Mouse (Mus musculus) intestine, embryonic 16.5 days (tissue): ENCODE data around the gene Grk2. TPM values are rescaled to one million over a fixed set of nuclear protein-coding genes. Genes with fewer than 3 reads are reported as not detected.

Source experiments
- ATAC-seq: fragments of 200-750 bp; cut with Nextera tagmentation; 2 replicates; pipeline ENCODE4 v1.8.0; 2017; ENCODE audit warnings: moderate TSS enrichment, moderate library complexity
- H3K27ac ChIP-seq: fragments of 300-500 bp; sonication (generic); 2 replicates; pipeline ENCODE4 v1.5.1; 2014; ENCODE audit warnings: mild to moderate bottlenecking, low read length
- H3K27me3 ChIP-seq: fragments of 300-500 bp; sonication (generic); replicated peaks from 2 replicates; pipeline ENCODE4 v1.6.1; 2014; ENCODE audit warnings: low read length, control low read depth, mixed read lengths; ENCODE audit not compliant: control insufficient read depth, insufficient read depth
- H3K36me3 ChIP-seq: fragments of 300-500 bp; sonication (generic); 2 replicates; pipeline ENCODE4 v1.6.1; 2014; ENCODE audit warnings: low read length, control low read depth; ENCODE audit not compliant: control insufficient read depth, insufficient read depth
- H3K4me1 ChIP-seq: fragments of 300-500 bp; sonication (generic); 2 replicates; pipeline ENCODE4 v1.6.1; 2014; ENCODE audit warnings: low read length, control low read depth, mixed read lengths; ENCODE audit not compliant: control insufficient read depth, insufficient read depth
- H3K4me2 ChIP-seq: fragments of 300-500 bp; sonication (generic); 2 replicates; pipeline ENCODE4 v1.6.1; 2014; ENCODE audit warnings: low read depth, low read length, control low read depth
- H3K4me3 ChIP-seq: fragments of 300-500 bp; sonication (generic); 2 replicates; pipeline ENCODE4 v1.5.1; 2014; ENCODE audit warnings: mild to moderate bottlenecking, low read length
- H3K9ac ChIP-seq: fragments of 300-500 bp; sonication (generic); 2 replicates; pipeline ENCODE4 v1.6.1; 2014; ENCODE audit warnings: low read depth, low read length
- H3K9me3 ChIP-seq: fragments of 300-500 bp; sonication (generic); 2 replicates; pipeline ENCODE4 v1.6.1; 2016; ENCODE audit warnings: low read length, control low read depth; ENCODE audit not compliant: control insufficient read depth
- WGBS: fragments of 180-500 bp; shearing (Covaris S2); extraction: QIAGEN DNeasy Blood & Tissue Kit; methylation state at CpG from one replicate; pipeline ENCODE4 v1.1.7; 2014; 5-methylcytosine and 5-hydroxymethylcytosine counted together
- polyA plus RNA-seq: library from polyadenylated mRNA; unstranded; fragments of >200 nt; fragmentation: Nextera tagmentation; extraction: Ambion mirVana; gene quantifications from 2 replicates; pipeline ENCODE4 v1.2.1, GENCODE M21; 2015

Gene Grk2
- polyA plus RNA-seq, 1 experiment from 2014 or later, result 15.3 TPM

DNA sequence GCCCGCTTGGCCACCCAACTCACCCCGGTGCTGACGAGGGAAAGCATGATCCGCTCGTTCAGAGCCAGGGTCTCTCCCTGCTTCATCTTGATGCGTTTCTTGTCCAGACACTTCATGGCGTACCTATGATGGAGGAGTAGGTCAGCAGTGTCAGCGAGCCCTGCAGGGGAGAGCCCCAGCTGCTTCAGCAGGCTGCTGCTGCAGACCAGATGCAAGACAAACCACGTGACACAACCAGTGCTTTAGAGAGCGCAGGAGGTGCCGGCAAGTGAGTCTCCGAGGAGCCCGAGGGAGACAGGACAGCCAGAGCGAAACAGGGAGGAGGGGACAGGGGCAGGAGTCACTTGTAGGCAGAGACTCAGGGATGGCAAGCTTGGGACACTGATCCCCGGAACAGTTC lies 15.3 kb downstream of the Grk2 start:
- WGBS, result 78% methylated on average over 15 of the region's 15 CpGs
- peaks cover 43% of the 10 kb centered on the region for H3K36me3 ChIP-seq

GRCm38 (mm10) chr19:4283653-4284052 lies 22.4 kb downstream of the Grk2 start:
- peak overlapping the region; percentile 67 for H3K9ac ChIP-seq

More for the DNA sequence above, 15.3 kb downstream of the Grk2 start:
- Histone ChIP-seq H3K27ac (no peak overlapping the region), H3K4me1 (no peaks in the 10 kb centered on the region), H3K4me2 (no peak overlapping the region), H3K4me3 (no peak overlapping the region), H3K9me3 (no peaks in the 10 kb centered on the region), H3K27me3 (no peaks in the 10 kb centered on the region), H3K9ac (no peak overlapping the region)
- no peak for ATAC-seq

DNA sequence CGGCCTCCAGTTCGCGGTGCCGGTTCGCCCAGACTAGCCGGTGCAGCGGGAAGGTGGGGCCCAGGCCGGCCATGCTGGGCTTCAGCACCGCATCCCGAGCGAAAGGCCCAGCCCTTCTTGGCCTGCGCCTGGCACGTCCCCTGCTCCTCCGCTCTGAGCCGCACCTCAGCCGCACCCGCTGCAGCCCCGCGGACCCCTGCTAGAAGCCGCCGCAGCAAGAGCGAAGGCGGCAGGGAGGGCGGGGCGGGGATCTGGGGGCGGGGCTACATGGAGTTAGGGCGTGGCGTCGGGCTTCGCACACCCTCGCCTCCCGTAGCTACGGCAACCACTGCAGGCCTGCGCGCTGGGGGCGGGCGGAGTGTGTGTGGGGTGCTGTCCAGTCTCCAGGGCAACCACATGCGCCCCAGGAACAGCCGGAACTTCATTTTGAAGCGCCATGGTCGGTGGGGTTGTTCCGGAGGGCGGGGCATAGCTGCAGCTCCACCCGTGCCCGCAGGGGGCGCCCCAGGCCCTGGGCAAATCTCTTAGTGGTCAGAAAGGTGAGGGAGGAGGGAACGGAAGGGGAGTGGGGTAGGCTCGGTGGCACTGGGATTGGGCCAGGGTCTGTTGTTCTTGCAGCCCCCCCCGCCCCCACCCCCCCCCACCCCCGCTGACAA lies 23.0 kb downstream of the Grk2 start, which contains the start of gene Ankrd13d:
Gene Ankrd13d (minus strand): TSS at position 240 of the 656 bp plus-strand sequence.
- peak within 1 kb of the TSS; percentile 67 for H3K9ac ChIP-seq
- H3K4me3 ChIP-seq, result peak within 1 kb of the TSS; percentile 60
- H3K36me3 ChIP-seq, result peaks cover 24% of the 10 kb centered on the region
- peak within 1 kb of the TSS; percentile 23; the same call in 1 of the 2 replicates for H3K27ac ChIP-seq
- peak; percentile 96 for ATAC-seq
- peaks cover 14% of the 10 kb centered on the region for H3K4me1 ChIP-seq
- under 1% methylated on average over 48 of the region's 50 CpGs for WGBS
- peak within 1 kb of the TSS; percentile 86 for H3K4me2 ChIP-seq
- H3K27me3 ChIP-seq, result peaks cover 3% of the 10 kb centered on the region; the same call in 1 of the 2 replicates
- peaks cover 4% of the 10 kb centered on the region; the same call in 1 of the 2 replicates for H3K9me3 ChIP-seq

More at GRCm38 (mm10) chr19:4283653-4284052, 22.4 kb downstream of the Grk2 start:
- Histone ChIP-seq H3K27ac (peak overlapping the region; percentile 23; the same call in 1 of the 2 replicates), H3K4me1 (peaks cover 14% of the 10 kb centered on the region), H3K4me2 (peak overlapping the region; percentile 86), H3K9me3 (peaks cover 4% of the 10 kb centered on the region; the same call in 1 of the 2 replicates), H3K36me3 (peaks cover 24% of the 10 kb centered on the region), H3K4me3 (peak overlapping the region; percentile 60), H3K27me3 (peaks cover 3% of the 10 kb centered on the region; the same call in 1 of the 2 replicates)
- no peak for ATAC-seq
- WGBS, result 45% methylated on average over 7 of the region's 7 CpGs

DNA sequence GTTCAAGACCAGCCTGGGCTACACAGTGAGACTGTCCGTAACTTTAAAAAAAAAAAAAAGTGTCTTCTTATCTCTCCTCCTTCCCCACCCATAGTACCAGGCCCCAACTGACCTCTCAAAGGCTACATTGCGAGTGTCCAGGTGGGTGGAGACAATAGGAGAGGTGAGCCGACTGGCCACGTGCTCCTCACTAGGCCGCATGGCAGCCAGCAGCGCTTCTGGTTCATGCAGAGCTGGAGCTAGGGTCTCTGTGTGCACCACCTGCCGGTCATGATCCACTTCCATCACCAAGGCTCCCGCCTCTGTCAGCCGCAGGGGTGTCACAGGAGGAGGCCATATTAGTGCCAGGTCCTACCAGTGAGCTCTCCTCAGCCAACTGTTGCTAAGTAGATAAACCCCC lies 25.6 kb downstream of the Grk2 start:
- Histone ChIP-seq H3K4me3 (no peak overlapping the region), H3K9ac (no peak overlapping the region), H3K4me2 (no peak overlapping the region), H3K27ac (no peak overlapping the region), H3K27me3 (peaks cover 3% of the 10 kb centered on the region; the same call in 1 of the 2 replicates), H3K36me3 (0 out of 2 replicates have a peak, but pooled peaks cover 2% of the 10 kb centered on the region), H3K4me1 (peaks cover 14% of the 10 kb centered on the region), H3K9me3 (peaks cover 9% of the 10 kb centered on the region; the same call in 1 of the 2 replicates)
- 90% methylated on average over 9 of the region's 9 CpGs for WGBS
- ATAC-seq, result no peak

- Histone ChIP-seq H3K27ac (no peak overlapping the region), H3K4me2 (no peak overlapping the region), H3K36me3 (no peaks in the 10 kb centered on the region), H3K4me1 (peaks cover 14% of the 10 kb centered on the region), H3K27me3 (peaks cover 3% of the 10 kb centered on the region; the same call in 1 of the 2 replicates), H3K9me3 (peaks cover 9% of the 10 kb centered on the region; the same call in 1 of the 2 replicates), H3K4me3 (no peak overlapping the region), H3K9ac (no peak overlapping the region)
- 97% methylated on average over 1 of the region's 1 CpGs for WGBS
- no peak for ATAC-seq
Measured at GRCm38 (mm10) chr19:4279487-4279886, 26.5 kb downstream of the Grk2 start.

DNA sequence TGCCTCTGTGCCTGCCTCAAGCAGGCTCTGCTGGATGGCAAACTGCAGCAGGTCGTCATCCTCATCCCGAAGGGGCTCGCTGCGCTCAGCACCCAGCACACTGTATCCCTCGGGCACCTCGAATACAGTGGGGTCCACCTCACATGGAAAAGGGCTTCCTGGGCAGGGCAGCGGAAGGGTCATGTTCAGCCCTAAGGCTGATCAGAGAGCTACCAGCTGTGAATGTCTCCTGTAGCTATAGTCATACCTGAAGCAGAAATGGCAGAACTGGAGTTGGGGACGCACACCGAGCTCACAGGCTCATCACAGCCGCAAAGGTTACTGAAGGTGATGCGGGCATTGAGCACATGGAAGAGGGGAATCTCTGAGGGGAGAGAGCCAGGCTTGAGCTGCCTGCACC lies 35.0 kb downstream of the Grk2 start:
- Histone ChIP-seq H3K4me2 (no peak overlapping the region), H3K9ac (no peak overlapping the region), H3K9me3 (0 out of 2 replicates have a peak, but pooled peaks cover 4% of the 10 kb centered on the region), H3K36me3 (no peaks in the 10 kb centered on the region), H3K4me3 (no peak overlapping the region), H3K4me1 (peaks cover 12% of the 10 kb centered on the region), H3K27ac (no peak overlapping the region), H3K27me3 (no peaks in the 10 kb centered on the region)
- WGBS, result 94% methylated on average over 11 of the region's 11 CpGs
- ATAC-seq, result no peak

DNA sequence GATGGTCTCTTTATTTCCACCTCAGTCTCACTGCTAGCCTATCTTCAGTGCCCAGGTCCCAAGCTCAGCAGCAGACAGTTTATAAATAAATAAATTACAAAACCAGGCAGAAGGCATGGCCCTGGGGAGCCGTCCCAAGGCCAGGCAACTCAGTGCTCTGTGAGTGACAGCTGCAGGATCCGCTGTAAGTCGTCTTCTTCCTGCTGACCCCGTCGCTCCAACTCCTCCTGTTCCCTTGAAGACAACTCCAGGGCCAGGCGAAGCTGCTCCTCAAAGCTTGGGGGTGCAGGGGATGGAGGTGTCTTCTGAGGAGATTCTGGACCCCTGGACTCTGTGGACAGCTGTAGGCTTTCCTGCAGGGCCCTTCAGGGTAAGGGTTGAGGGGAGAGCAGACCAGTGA lies 35.8 kb downstream of the Grk2 start:
- 70% methylated on average over 6 of the region's 6 CpGs for WGBS
- H3K27me3 ChIP-seq, result no peaks in the 10 kb centered on the region
- no peak overlapping the region for H3K9ac ChIP-seq
- peaks cover 12% of the 10 kb centered on the region for H3K4me1 ChIP-seq
- no peaks in the 10 kb centered on the region for H3K9me3 ChIP-seq
- H3K4me3 ChIP-seq, result no peak overlapping the region
- no peak for ATAC-seq
- no peaks in the 10 kb centered on the region for H3K36me3 ChIP-seq
- H3K27ac ChIP-seq, result no peak overlapping the region
- H3K4me2 ChIP-seq, result no peak overlapping the region

DNA sequence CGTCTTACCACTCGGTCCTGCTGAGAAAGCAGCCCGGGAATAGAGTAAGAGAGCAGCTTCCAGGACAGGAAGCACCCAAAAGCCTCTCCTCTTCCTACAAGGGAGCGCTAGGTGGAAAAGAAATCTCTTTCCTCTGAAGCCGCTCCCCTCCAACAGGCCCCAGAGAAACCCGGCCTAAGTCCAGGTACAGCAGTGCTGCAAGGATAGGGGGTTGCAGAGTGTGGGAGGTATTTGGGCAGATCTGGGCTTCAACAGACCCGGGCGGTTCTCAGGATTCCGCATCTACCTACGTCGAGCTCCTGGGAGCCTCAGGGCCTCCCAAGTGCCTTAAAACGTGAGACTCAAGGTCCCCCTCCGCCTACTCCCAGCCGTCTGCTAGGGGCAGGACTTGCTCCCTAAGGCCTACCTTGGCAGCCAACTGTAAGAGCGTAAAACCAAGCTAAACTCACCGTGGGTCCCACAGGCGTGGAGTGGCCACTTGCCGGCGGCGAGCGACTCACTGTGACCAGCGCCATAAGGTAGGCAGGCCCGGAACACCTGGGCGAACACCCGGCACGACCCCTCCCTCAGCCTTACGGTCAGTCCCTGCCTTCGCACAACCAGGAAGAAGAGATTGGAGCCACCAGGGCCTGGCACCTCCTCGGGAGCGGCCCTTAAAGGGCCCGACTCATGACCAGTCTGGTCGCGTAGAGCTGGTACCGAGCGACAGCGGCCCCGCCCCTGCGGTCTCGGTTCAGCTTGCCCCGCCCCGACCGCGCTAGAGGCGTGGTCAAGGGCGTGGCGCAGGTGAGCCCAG lies 37.3 kb downstream of the Grk2 start, which contains the start of gene Ssh3:
Gene Ssh3 (minus strand): TSS at position 615 of the 796 bp plus-strand sequence.
- peak; percentile 99 for ATAC-seq
- no peaks in the 10 kb centered on the region for H3K36me3 ChIP-seq
- H3K4me2 ChIP-seq, result peak within 1 kb of the TSS; percentile 66
- WGBS, result 5% methylated on average over 46 of the region's 46 CpGs
- peak within 1 kb of the TSS; percentile 60 for H3K4me3 ChIP-seq
- no peaks in the 10 kb centered on the region for H3K9me3 ChIP-seq
- H3K27ac ChIP-seq, result peak within 1 kb of the TSS; percentile 39
- no peaks in the 10 kb centered on the region for H3K27me3 ChIP-seq
- peak within 1 kb of the TSS; percentile 76 for H3K9ac ChIP-seq
- H3K4me1 ChIP-seq, result peaks cover 12% of the 10 kb centered on the region

DNA sequence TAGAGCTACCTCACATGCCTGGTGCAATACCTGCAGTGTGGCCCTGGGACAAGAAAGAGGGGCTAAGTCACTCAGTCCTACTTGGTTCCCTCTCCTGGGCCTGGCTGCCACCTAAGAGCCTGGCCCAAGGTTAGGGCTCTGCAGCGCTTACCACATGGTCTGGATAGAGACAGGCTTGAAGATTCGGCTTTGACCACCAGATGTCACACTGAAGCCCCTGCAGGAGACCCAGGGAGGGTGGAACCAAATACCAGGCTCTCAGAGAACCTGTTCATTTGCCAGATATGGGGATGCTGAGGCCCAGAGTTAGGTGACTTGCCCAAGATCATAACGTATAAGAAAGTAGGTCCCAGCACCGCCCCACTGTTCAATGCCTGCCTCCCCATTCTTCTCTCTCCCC lies 40.1 kb downstream of the Grk2 start:
- Histone ChIP-seq H3K9me3 (no peaks in the 10 kb centered on the region), H3K4me3 (no peak overlapping the region), H3K27me3 (no peaks in the 10 kb centered on the region), H3K9ac (no peak overlapping the region), H3K4me2 (no peak overlapping the region), H3K4me1 (peaks cover 16% of the 10 kb centered on the region), H3K36me3 (no peaks in the 10 kb centered on the region), H3K27ac (no peak overlapping the region)
- ATAC-seq, result no peak
- WGBS, result 65% methylated on average over 4 of the region's 4 CpGs
